Mouse (Mus musculus): ENCODE results near the gene Rufy2.
A peak's percentile ranks its signal among the peaks of the same experiment; 100 is the strongest.
"Not testable (repeated sequence)": the region's sequence is repeated elsewhere in the genome, so short reads cannot be mapped to it uniquely, and the experiment has no call there.

Gene Rufy2

GRCm38 (mm10) chr10:63054071-63054470 is 74.0 kb downstream of the Rufy2 start:
- DNase-seq: not testable (repeated sequence)

- no peak for DNase-seq
Measured at GRCm38 (mm10) chr10:63054586-63054985, 74.6 kb downstream of the Rufy2 start.

- no peak for DNase-seq
Measured at GRCm38 (mm10) chr10:63056966-63057750, 77.1 kb downstream of the Rufy2 start.

DNA sequence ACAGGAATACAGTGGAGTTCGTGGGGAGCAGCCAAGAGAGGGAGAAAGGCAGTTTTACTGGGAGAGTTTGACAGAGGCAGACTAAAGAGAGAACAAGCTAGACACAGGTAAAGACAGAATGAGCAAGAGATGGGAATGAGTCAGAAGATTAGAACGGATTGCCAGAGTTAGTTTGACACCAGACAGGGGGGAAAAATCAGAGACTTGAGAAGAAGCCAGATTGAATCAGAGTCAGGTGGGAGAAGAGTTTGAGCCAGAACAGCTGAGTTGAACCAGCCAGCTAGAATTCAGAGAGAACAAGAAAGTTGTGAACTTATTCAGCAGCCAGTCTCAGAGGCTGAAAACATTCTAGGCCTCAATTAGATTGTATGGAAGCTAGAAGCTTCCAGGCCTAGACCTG is 79.8 kb downstream of the Rufy2 start, which contains the start of gene Pbld1:
Gene Pbld1, plus strand, starts transcription at position 301 of the 400 bp plus-strand sequence.
- no peak for DNase-seq

GRCm38 (mm10) chr10:63060406-63060805 is 80.4 kb downstream of the Rufy2 start:
- DNase-seq: no peak

DNA sequence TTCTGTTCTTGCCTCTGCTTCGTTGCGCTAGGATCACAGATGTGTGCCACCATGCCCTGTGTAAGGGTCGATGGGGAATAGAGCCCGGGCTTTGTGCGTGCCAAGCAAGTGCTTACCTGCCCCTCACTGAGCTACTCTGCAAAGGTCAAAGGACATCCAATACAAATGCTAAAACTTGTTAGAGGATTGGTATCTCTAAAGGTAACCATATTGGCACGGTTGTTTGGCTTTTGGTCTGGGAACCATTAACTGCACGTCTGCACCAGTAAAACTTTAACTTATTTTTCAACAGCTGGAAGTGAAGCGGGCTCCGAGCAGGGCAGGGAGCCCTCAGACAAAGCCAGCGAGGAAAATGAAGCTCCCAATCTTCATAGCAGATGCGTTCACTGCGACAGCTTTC is 81.2 kb downstream of the Rufy2 start:
- no peak for DNase-seq

DNA sequence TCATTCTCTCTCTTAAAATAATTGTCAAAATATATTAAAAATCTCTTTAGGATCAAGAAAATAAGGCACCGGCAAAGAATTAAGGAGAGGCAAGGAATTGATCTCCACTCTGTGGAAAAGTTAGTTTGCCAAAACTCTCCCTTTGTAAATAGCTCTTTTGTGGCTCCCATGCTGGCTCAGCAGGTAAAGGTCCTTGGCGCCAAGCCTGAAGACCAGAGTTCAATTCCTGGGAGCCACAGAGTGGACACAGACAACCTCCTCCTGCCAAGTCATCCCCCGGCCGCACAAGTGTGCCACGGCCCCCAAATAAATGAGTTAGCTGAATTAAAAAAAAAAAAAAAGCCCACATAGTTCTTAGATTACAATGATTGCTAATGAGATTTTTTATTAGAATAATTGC is 82.7 kb downstream of the Rufy2 start:
- DNase-seq: no peak

GRCm38 (mm10) chr10:63063365-63063764 is 83.3 kb downstream of the Rufy2 start:
- DNase-seq: no peak

GRCm38 (mm10) chr10:63064516-63064915 is 84.5 kb downstream of the Rufy2 start:
- DNase-seq: no peak

GRCm38 (mm10) chr10:63065561-63065960 is 85.5 kb downstream of the Rufy2 start:
- DNase-seq: no peak

GRCm38 (mm10) chr10:63065988-63066387 is 86.0 kb downstream of the Rufy2 start:
- DNase-seq: peak; percentile 87
